Mouse (Mus musculus) testis, postnatal 10 days (tissue): ENCODE results near the gene Tex26.

Experiments
- DNase-seq: peaks from one replicate; pipeline ENCODE4 v3.0.0; 2021; ENCODE audit warnings: low spot score

Tex26 gene

DNA sequence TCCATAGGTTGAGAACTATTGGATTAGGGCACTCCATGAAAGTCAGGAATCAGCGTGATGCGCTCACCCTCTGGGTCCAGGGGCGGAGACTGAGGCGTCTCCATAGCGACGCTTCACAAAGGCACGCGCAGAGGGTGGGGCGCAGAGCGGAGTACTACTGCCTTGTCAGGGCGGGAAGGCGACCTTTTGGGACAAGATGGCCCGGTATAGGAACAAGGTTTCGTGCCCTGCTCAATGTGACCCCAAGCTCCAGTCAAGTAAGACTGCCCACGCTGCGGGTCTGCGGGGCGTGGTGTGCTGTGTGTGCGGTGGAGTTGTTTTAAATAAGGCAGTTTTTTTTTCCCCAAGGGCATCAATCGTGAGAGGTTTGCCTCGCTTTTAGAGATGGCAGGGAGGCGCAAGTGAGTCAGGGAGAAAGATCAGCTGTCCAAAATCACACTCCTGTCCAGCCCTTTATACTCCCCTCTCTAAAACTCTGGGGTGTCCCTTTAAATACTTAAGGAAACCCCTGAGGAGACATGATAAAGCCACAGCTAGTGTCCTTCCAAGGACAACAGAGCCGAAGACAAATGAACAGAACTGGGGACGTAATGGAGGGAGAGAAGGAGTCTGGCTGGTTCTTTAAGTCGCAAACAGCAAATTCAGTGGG lies at the start of gene Tex26:
Tex26 (plus strand) TSS at position 130 of the 649 bp plus-strand sequence.
- peak; percentile 77 for DNase-seq

DNA sequence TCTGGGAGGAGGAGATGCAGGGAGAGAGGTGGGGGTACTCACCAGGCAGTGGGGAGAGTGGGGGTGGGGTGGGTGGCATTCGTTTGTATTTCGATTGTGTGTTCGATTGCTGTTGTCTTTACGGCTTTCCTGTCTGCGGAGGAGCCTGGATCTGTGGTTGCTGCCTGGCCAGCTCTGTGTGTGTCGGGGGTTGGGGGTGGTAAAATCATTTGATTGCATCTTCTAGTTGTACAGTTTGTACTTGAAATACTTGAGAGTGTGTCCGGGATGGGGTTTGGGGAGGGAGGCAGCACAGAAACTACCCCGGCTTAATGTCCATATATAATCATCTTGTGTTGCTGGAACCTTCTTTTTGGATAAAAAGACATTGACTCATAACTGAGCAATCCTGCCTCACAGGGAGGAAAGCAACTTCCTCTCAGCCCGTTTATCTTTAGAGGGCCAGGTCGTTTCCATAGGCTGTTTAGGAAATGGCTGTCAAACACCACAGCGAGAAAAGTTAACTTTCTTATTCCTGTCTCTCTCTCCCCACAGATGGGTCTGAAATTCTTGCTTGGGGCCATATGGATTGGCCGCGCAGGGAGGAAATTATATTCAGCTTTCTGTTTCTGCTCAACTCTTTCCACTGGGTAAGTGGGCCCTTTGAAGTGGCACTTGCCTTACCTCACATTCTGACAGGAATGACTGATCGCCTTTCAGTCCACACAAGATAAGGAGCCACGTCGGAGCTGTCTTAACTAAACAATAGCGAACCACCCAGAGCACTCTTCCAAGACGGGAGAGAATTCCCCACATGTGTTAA lies 47.7 kb upstream of the Tex26 start:
- no peak for DNase-seq

DNA sequence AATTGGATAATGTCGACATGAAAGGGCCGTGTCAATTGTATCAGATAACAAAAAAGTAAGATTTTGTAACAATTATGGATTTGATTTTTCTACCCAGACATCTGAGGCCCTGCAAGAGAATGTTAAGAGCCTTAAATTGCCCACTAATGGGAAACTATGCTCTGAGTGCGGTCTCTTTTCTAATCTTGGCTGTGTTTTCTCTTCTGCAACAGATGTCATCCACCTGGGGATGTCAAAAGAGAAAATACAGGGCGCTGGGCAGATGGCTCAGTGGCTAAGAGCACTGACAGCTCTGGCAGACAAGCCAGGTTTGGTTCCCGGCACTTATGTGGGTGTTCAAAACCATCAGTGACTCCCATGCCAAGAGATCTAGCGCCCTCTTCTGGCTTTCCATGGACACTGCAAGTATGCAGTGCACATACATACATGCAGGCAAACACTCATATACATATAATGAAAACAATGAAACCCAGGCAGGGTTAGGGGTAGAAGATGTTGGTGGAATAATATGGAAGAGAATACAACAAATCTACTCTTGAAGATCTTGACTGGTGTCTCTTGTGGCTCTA lies 47.0 kb upstream of the Tex26 start:
- no peak for DNase-seq

DNA sequence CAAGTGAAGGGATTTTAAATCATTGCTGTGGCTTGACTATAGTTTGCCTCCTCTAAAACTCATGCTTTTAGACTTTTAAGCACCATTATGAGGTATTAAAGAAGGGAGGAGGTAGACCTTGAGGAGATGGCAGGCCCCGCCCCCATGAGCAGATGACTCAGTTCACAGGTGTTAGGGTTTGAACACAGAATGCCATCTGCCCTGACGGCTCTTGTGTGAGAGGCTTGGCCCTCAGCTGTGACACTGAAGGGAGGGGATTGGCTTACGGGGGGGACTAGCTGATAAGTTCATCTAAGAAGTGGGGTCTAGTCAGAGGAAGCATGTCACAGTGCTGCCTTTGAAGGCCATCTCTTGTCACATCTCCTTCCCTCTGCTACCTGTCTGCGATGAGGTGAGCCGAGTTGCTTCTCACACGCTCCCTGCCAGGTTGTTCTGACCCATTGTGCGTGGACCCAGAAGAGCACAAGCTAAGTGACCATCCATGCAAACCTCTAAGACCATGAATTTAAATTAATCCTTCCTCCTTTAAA lies 37.9 kb upstream of the Tex26 start:
- DNase-seq: no peak

DNA sequence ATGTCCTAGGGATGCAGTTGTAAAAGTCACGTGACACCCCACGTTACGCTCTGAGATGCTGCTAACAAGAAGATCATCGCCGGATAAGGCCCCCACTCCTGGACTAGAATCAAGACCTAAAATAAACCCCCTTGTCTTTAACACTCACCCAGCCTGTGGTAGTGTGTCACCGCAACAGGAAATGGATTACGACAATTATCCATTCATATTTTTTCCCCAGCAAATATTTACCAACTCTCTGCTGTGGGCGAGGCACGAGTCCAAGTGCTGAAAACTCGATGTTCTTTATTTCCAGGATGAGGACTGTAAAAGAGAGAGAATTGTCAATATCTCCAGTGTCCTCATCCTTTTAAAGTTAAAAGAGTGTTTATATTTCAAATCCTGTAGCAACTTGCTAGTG lies 37.4 kb upstream of the Tex26 start:
- no peak for DNase-seq

DNA sequence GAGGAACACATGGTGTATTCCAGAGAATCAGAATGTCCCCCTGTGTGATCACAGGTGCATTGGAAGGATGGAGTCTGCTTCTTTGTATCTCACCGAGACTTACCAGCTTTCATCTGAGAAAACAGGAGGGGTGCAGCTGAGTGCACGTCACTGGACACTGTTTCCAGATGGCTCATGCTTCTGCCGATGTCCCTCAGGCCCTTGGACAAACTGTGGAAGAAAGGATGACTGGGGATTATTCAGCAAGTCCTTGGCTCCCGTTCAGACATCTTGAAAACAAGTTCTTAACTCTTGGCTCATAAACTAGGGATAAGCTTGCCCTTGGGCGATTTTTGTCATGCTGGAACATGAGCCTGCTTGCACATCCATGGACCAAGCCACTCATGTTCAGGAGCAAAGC lies 36.1 kb upstream of the Tex26 start:
- no peak for DNase-seq

DNA sequence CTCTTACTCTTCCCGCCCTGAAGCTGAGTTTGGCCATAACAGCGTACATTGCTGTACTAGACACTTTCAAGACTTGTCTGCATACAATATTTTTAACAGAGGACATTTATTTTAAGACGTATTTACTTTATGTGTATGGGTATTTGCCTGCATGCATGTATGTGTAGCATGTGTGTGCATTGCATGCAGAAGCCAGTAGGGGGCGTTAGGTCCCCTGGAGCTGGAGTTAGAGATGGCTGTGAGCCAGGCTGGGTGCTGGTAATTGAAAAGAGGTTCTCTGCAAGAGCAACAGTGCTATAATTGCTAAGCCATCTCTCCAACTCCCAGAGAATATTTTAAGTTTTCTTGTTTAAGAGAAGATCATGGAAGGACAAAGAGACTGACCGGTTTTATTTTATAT lies 34.8 kb upstream of the Tex26 start:
- no peak for DNase-seq

DNA sequence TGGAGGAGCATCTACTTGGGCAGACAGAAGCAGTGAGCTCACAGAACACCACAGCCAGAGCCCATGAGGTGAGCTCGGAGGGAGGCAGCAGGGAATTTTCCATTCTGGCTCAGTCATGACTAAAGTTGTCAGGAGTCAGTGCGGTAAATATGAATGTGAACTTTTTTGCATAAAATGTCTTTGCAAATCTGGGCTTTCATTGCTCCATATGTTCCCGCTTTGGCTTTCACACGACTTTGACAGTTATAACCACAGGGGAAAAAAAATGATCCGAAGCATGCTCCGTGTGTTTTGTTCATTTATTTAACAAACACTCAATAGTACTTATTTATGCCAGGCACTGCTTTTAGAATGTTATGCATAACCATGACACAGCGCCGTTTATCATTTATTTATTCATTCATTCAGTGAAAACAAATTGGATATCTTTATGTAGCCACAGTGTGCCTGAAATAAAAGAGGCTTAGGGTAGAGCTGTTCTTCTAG lies 32.6 kb upstream of the Tex26 start:
- no peak for DNase-seq

DNA sequence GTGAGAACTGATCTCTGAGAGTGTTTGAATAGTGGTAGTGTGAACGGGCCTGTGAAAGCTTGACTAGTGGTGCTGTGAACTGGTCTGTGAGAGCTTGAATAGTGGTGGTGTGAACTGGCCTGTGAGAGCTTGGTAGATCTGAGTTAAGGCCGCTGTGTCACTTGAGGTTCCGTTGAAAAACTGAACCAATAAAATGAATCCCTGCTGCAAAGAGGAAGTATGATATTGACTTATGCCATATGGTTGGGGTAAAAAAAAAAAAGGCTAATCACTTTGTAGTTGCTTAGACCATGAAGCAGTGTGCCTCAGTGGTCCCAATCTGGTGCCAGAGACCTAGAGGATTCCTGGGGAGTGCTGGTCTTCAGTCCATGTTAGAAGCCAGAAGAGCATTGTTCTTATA lies 30.0 kb upstream of the Tex26 start:
- DNase-seq: no peak

DNA sequence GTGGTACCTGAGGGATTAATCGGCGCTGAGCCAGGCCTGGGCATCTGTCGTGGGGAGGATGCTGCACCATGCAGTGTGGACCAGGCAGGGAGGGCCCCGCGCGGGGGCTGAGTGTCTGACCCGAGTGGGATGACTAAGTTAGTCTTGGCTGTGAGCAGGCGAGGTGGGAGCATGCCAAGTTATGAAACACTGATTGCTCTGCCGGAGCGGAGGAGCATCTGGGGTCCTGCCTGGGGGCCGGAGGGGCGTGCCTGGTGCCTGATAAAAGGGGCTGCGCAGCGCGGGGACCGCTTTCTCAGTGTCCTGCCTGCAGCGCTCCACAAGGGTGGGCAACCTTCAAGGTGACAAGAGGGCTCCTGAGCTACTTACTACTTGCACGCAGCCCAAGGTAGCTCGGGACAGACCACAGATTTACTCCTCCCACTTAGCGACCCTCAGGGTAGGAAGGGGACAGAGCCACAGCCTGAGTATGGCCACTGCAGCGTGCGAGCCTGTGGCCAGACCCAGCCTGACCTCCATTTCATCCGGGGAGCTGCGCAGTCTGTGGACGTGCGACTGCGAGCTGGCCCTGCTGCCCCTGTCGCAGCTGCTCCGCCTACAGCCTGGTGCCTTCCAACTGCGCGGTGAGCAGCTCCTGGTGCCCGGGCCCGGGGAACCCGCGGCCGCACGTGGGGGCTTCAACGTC lies 27.8 kb upstream of the Tex26 start, which contains the start of gene Medag:
Medag (plus strand) TSS at position 241 of the 685 bp plus-strand sequence.
- peak; percentile 71 for DNase-seq

DNA sequence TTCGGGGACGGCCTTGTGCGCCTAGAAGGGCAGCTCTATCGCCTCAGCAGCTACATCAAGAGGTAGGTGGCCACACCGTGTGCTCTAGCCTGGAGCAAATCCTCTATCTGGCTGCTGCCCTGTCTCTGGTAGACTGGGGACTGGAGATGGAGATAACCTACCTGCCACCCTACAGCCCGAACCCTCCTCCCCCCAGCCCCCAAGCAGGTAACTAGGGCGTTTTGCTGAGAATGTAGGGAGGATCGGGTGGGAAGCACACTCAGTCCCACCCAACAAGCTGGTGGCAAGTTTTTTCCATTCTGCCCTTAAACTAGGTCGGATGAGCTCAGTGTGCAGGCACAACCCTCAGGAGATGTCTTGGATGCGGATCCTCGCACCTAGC lies 27.3 kb upstream of the Tex26 start:
- DNase-seq: no peak

DNA sequence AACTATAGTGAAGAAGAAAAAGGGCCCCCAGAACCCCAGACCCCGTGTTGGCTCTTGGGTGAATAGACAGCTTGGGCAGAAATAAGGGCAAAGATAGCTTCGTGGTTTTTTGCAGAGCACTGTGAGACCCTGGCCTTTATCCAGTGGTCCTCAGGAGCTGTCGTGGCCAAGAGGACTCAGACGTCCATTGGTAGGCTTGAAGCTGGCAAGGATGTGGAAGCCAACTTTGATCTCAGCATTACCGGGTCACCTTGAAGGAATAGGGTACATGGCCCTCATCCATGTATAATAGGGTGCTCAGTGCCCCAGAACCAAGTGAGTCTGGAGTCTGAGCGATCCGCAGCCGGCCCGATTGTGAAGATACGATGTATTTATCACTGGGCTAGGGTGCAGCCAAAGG lies 26.8 kb upstream of the Tex26 start:
- no peak for DNase-seq

DNA sequence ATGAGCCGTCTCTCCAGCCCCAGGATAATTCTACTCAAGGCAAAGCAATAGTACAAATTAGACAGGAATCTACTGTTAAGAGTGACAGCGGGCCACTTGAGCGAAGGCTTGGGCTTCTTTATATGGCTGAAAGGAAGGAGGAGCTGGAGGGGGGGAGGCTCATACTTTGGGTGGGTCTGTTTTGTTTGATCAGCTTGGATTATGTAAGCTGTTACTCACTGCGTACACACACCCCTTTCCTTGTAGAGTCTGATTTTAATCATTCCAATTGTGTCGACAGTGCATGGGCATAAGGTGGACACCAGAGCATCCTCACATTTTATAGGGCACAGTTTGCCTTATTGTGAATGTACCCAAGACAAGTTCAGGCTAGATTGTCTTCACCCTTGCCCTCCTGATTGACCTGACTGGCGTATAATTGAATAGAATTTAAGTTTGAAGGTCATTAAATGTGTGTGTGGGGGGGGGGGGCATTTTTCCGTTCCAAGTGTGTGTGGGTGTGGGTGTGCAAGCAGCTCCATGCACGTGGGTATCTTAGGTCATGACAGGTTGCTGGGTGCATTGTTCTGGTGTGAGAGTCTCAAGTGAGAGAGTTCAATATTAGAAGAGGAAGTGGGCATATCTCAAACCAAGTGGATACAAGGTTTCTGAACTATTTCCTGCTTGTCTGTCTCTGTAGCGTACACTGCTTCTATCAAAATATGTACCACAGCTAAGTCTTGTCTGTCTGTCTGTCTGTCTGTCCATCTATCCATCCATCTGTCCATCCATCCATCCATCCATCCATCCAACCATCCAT lies 24.9 kb upstream of the Tex26 start:
- DNase-seq: no peak

DNA sequence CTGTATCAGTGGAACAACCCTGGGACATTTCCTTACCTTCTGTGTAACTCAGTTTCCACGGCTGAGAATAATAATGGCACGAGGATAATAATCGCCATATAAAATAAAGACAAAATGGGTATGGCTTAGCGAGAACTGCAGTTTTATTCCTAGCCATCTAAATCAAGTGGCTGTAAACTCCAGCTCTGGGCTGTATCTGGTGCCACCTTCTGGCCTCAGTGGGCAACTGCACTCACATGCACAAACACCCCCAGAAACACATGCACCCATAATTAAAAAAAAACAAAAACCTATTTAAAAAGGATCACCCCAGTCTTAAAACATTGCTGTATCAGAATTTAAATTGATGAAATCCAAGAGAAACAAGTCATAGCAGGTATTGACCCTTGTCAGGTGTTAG lies 22.1 kb upstream of the Tex26 start:
- no peak for DNase-seq

DNA sequence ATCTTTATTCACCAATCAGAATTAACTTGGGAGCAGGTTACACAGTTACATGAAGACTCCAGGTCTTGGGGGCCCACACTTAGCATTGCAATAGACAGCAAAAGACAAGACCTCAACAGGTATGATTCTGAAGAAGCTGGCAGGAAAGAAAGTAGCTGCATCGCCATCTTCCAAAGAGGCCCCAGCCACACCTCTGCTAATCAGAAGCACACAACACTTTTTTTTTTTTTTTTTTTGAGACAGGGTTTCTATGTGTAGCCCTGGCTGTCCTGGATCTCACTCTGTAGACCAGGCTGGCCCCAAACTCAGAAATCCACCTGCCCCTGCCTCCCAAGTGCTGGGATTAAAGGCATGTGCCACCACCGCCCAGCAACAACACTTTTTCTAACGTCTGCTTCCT lies 12.9 kb upstream of the Tex26 start:
- DNase-seq: no peak

DNA sequence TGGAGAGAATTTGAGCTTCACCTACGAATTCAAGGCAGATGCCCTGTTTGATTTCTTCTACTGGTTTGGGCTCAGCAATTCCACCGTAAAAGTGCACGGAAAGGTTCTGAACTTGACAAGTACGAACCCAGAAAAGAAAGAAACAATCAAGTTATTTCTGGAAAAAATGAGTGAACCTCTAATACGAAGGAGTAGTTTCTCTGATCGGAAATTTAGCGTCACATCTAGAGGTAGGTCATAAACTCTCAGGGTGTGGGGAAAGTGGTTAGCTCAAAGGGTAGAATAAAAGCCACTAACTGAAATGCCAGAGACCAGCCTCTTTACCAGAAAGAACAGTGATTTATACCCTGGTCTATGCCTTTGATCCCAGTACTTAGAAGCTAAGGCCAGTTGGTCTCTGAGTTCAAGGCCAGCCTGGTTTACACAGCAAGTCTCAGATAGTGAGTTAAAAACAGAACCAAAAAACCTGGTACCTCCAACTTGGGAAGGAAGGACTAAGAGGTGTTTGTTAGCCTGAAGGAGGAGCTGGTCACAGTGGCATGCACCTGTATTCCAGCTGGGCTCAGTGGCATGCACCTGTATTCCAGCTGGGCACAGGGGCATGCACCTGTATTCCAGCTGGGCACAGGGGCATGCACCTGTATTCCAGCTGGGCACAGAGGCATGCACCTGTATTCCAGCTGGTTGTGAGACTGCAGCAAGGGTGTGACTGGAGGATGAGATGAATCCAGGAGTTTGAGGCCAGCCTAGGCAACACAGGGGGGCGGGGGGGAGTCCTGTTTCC lies 12.0 kb upstream of the Tex26 start:
- no peak for DNase-seq

DNA sequence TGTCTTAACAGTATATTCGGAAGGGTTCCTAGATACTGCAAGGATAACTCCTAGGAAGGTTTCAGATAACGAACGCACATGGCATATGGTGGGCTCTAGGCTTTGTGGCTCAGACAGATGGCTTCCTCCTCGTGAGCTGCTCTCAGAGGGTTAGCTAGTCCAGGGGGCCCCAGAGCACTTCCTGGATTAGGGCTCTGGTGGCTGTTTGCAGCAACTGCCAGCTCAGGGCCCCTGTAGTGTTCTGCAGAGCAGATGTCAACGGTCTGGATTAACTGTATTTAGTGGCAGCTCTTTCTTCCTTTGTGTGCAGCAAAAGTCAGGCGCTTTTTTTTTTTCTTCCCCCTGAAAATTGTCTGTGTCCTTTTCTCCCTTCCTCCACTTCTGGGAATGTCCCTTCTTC lies 11.1 kb upstream of the Tex26 start:
- DNase-seq: no peak

DNA sequence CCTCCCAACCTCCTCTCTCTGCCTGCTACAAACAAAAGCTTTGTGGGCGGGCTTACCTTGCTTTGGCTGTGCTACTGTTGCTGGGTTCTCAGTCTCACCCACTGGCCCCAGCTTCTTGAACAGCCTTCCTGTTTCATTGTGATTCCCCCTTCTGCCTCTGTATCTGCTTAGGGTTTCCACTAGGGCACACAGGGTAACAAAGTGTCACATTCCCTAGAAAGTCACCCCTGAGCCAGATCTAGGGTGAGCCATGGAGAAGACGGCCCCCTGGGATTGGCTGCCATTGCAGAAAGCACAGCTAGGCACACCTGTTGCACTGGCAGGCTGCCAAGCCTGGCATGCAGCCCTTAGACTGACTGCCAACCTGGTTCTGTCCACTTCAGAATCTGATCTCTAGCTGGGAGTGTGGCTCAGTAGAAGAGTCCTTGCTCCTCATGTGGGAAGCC lies 10.6 kb upstream of the Tex26 start:
- DNase-seq: peak; percentile 69

DNA sequence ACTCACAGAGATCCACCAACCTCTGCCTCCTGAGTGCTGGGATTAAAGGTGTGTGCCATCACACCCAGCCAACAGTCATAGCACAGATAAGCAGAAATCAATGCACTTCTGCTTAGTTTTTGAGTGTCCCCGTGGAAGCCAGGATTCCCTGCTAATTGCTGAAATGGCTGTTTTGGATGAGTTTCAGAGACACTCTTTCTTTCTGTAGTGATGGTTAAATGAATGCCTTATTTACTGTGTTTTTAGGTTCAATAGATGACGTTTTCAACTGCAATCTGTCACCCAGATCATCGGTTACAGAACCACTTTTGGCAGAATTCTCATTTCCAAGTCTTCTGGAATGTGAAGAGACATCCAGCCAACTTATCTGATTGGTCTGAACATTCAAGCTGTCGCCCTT lies 9.9 kb upstream of the Tex26 start:
- no peak for DNase-seq

DNA sequence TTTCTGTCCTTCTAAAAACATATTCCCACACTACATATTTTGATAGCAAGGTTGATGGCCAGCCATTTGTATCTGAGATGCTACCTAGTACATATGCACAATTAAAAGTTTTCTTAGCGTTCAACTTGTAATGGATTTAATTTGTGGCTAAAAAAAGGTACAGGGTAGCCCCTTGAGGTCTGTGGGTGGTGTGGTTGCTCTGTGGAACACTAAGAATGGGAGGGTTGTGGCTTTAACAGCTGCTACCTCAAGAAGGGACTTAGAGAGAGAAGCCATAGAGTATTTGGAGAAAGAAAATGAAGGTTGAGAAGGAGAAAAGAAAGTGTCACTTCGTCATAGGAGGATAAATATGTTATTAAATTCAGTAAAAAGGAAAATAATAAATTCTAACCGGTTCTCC lies 8.5 kb upstream of the Tex26 start:
- no peak for DNase-seq

DNA sequence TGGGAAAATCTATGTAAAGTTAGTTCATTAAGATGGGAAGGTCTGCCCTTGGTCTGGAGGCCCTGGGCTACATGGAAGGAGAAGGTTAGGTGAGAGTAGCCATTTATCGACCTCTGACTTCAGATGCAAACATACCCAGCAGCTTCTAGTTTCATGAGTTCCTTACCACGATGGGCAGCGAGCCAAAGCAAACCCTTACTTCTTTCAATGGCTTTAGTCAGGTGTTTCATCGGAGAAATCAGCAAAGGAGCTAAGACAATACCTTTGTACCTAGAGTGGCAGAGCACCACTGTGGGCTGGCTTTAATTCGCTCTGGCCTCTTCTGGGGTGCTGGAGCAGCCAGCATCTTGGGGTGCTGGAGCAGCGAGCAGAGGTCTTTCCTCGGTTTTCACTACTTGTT lies 5.8 kb upstream of the Tex26 start:
- DNase-seq: no peak
